Mouse (Mus musculus) ovary, postnatal 14 days (tissue): ENCODE data around the gene Adgrl1.

Source experiments
- DNase-seq: peaks from one replicate; pipeline ENCODE4 v3.0.0; 2022; ENCODE audit warnings: low spot score

Adgrl1 gene

DNA sequence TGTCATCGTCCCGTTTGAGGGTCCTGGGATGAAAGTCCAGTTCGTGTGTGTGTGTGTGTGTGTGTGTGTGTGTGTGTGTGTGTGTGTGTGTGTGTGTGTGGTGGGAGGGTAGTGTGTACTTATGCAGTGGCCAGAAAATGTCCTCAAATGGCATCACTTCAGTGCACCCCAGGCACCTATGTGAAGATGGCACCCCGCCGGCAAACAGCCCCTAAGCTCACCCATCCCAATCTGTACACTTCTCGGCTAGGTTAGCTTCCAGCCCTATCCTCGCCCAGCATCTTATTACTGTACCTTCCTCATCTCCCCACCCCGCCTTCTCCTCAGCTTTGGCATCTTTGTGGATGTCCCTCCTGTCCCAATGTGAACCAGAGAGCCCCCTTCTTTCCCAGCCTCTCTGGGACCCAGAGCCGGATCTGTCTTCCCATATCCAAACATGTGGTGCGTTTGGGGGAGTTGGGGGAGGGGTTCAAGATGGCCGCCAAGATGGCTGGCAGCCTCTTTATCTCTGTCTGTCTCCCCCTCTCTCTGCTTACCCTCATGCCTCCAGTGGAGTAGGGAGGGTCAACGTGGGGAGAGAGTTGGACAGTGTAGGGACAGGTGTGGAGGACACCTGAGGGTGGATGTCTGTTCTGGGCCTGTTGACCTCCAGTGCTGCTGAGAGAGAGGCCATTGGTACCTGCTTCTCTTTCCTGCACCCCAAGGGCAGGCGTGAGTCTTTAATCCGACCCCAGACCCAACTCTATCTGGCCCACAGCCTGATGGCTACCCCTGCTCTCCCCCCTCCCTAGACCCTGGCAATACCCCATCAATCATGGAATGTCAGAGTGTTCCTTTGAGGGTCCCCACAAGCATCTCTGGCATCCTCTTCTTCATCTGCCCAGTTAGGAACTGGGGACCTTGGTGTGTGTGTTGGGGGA is 1.9 kb downstream of the Adgrl1 start:
- no peak for DNase-seq

GRCm38 (mm10) chr8:83902961-83903666 is 3.2 kb downstream of the Adgrl1 start:
- peak; percentile 41 for DNase-seq

DNA sequence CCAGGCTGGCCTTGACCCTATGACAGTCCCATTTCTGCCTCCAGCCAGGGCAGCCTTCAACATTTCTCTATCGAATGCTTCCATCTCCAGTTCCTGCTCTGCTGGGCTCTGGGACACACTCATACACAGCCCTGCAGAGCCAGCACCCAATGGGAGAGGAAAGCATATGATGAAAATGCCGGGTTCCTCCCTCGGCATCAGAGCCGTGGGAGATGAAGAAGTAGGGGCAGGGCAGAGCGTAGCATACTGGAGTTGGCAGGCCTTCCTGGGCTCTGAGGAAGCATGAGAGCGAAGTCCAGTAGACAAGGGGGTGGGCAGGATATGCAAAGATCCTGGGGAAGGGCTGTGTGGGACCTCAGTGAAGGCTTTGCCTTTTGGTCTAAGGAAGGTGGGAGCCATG is 8.7 kb downstream of the Adgrl1 start:
- DNase-seq: no peak

DNA sequence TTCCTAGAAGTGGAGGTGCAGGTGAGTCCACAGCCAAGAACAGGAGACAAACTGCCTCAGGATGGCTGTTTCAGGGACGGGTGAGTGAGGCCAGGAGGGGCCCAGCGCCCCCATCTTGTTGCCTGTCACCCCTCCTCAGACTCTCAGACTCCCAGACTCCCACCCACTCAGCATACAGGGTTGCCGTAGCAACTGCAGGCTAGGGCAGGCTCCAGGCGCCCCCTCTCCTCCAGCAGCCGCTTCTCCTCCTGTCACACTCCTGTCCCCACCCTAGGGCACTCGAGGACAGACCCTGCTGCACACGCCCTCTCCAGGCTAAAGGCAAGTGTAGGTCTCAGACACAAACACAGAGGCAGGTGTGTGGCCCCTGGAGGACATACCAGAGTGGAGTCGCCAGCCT is 9.4 kb downstream of the Adgrl1 start:
- no peak for DNase-seq

DNA sequence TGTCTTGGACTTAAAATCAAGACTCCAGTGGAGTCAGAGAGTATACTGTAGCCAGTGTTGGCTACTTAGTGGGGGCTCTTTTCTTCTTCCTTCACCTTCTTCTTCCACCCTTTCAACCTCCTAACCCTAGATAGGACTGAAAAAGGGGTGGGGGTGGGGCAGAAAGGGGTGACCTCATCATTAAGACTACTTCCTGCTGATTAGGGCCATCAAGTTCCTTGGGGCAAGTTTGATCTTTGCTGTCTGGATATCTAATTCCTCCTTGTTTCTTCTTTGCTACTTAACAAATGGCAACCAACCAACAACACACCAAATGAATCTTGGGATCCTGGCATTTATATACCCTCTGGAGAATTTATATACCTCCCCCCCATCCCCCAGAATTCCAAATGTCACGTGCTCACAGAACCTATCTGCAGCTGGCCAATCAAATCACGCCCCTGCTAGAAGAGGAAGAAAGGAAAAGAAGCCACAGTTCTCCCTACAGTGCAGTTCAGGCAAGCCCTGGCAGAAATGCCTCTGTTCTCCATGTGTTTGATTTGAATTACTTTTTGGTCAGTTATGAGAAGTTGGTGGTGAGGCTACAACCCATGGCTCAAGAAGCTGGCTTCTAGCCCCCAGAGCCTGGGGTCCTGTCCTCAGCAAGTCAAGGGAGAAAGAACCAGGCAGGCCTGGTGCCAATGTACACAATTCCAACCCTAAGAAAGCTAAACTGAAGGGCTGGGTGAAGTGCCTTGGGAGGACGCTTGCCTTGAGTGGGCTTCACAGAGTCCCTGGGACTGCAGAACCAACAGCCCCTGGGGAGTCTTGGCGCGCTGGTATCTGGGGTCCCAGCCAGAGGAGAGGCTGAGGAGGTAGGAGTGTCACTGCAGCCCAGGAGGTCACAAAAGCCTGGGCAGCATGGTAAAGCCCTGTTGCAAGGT is 12.2 kb downstream of the Adgrl1 start:
- DNase-seq: no peak

- DNase-seq: no peak
Measured at GRCm38 (mm10) chr8:83914232-83914631, 14.3 kb downstream of the Adgrl1 start.

DNA sequence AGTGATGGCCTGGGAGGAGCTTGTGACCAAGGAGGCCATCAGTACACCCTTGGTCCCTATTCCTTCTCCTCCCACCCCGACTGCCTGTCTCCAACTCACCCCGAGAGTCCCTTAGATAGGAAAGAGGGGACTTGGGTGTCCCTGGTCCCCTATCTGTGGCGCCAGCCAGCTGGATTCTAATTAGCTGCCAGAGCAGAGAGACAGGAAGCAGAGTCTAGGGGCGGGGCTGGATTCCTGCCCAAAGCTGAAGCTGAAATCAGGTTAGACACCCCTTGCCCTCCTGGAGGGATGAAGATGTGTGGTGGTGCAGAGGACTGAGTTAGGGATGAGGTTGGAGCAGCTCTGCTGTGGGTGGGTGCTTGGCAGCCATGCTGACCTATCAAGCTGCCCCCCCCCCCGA is 15.0 kb downstream of the Adgrl1 start:
- DNase-seq: no peak

GRCm38 (mm10) chr8:83916015-83916414 is 16.1 kb downstream of the Adgrl1 start:
- DNase-seq: no peak

GRCm38 (mm10) chr8:83917566-83917965 is 17.7 kb downstream of the Adgrl1 start:
- DNase-seq: no peak

DNA sequence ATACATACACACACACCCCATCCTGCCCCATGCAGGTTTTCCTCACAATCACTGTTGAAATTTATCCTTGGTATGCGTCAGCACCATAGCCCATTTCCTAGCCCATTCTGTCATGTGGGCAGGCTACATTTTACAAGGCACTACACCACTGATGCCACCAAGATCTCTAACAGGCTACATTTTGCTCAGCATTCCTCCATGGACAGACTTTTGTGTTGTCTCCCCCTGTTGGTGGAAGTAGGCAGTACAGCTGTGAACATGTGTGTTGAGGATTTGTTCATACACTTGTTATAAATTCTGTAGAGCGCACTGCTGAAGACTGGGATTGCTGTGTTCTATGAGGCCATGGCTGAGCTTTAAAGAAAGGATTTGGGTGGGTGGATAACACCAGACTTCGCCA is 21.7 kb downstream of the Adgrl1 start:
- DNase-seq: peak; percentile 82

DNA sequence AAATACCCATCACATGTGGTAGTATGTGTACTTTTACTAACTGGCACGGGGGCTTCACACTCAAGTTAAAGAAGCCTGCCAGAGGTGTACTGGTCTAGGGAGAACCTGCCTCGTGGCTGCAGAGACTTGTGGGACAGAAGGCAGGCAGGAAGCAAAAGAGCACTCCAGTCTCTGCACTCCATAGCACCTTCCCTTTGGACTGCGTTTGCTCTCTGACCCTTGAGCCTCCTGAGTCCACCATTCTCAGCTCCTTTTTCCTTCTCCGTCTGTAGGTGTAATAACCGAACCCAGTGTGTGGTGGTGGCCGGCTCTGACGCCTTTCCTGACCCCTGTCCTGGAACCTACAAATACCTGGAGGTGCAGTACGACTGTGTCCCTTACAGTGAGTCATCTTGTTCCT is 22.8 kb downstream of the Adgrl1 start:
- DNase-seq: no peak

GRCm38 (mm10) chr8:83924585-83924984 is 24.7 kb downstream of the Adgrl1 start:
- DNase-seq: no peak

- no peak for DNase-seq
Measured at GRCm38 (mm10) chr8:83926266-83926665, 26.4 kb downstream of the Adgrl1 start.

- DNase-seq: no peak
Measured at GRCm38 (mm10) chr8:83934222-83934621, 34.3 kb downstream of the Adgrl1 start.

DNA sequence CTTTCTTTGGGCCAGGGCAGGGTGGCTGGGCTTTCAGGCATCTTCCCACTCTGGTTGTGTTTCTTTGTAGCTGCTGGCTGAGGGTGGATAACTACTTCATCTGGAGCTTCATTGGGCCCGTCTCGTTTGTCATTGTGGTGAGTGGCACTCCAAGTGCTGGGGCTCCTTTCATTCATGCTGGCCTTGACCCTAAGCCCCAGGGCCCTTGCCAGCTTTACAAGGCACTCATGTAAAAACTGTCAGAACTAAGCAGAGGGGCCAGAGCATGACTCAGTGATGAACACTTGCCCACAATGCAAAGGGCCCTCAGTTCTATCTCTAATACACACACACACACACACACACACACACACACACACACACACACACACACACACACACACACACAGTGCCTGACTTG is 35.1 kb downstream of the Adgrl1 start:
- DNase-seq: no peak

DNA sequence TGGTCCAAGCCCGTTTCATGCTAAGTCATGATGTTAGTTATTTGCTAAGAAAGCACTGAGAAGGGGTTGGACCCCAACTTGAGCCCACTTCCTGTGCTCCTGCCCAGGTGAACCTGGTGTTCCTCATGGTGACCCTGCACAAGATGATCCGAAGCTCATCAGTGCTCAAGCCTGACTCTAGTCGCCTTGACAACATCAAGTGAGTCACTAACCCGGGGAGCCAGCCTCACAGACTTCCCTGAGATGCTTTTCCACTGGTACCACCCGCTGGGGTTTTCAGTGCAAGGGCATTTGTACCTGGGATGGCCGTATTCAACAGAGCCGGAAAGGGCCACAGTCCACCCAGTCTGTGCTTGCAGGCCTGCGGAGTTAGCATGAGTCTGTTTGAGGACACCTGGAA is 35.5 kb downstream of the Adgrl1 start:
- no peak for DNase-seq

- DNase-seq: no peak
Measured at GRCm38 (mm10) chr8:83937645-83938044, 37.7 kb downstream of the Adgrl1 start.

GRCm38 (mm10) chr8:83938330-83938729 is 38.4 kb downstream of the Adgrl1 start:
- DNase-seq: no peak

- DNase-seq: no peak
Measured at GRCm38 (mm10) chr8:83941066-83941677, 41.3 kb downstream of the Adgrl1 start.

- DNase-seq: no peak
Measured at GRCm38 (mm10) chr8:83942446-83942845, 42.5 kb downstream of the Adgrl1 start.

GRCm38 (mm10) chr8:83945540-83945939 is 45.6 kb downstream of the Adgrl1 start:
- no peak for DNase-seq

- no peak for DNase-seq
Measured at GRCm38 (mm10) chr8:83954749-83955105, 54.8 kb downstream of the Adgrl1 start.
